In genomic region chr4:53354961-53355360, GRCm38 (mm10) we compare ENCODE assay signal across 8 mouse cellular contexts.
DNase-seq lines count a peak whose midpoint lies in the region; TF ChIP-seq lines count a peak whose summit lies in the region.

No protein-coding gene starts in this region.

- H3K36me3 ChIP-seq in heart, embryonic 10.5 days, result no peaks in the 10 kb centered on the region
- H3K36me3 ChIP-seq in splenic B cell, adult 2 months (ENCODE audit: control insufficient read depth, insufficient read depth, low read length, poor library complexity, severe bottlenecking), result no peaks in the 10 kb centered on the region
- H3K36me3 ChIP-seq in thymus, adult 2 months (ENCODE audit: control insufficient read depth, insufficient read depth, low read length), result no peaks in the 10 kb centered on the region

- DNase-seq in heart, adult 11 months, result peak; percentile 91
- no peak for DNase-seq in heart, embryonic 10.5 days (ENCODE audit: low spot score)
- DNase-seq in A20 (ENCODE audit: low read depth, low spot score), result peak; percentile 79
- peak; percentile 55 for DNase-seq in ZHBTc4 (ENCODE audit: low read depth, low spot score)
- peak; percentile 19 to 43 for DNase-seq in heart, postnatal 14 days
- peak; percentile 12 to 14 for DNase-seq in layer of hippocampus, postnatal 36 days
- peak; percentile 74 for DNase-seq in splenic B cell, adult 2 months (ENCODE audit: low read depth, low spot score)
- no peak for DNase-seq in thymus, adult 2 months

- WGBS in heart, embryonic 10.5 days, result 40% methylated on average over 5 of the region's 5 CpGs
- WGBS in thymus, adult 2 months, result 48% methylated on average over 5 of the region's 5 CpGs

- TF ChIP-seq CTCF in thymus, adult 2 months (IDR thresholded peaks at IDR 0.05; ENCODE audit: borderline replicate concordance, control insufficient read depth, extremely low read depth, insufficient read depth, low read length, poor library complexity), result no peak

- no peaks in the 10 kb centered on the region for H3K9me3 ChIP-seq in heart, embryonic 10.5 days

- intact Hi-C loops in heart, postnatal 14 days (cut with DNase I), result loop anchor here (1.0 to 10.0 kb wide), 4 partner anchors 93 to 320 kb away; partner anchors contain the start of gene Abca1

- no peak for TF ChIP-seq POLR2A in thymus, adult 2 months (IDR thresholded peaks at IDR 0.05; ENCODE audit: control insufficient read depth, extremely low read depth, insufficient read depth, low read length, poor library complexity)

- no peaks in the 10 kb centered on the region for H3K27me3 ChIP-seq in heart, embryonic 10.5 days (ENCODE audit: insufficient read depth, poor library complexity, severe bottlenecking)
- H3K27me3 ChIP-seq in splenic B cell, adult 2 months (ENCODE audit: control insufficient read depth, insufficient read depth, low read length, poor library complexity, severe bottlenecking), result no peaks in the 10 kb centered on the region
- H3K27me3 ChIP-seq in thymus, adult 2 months (ENCODE audit: control insufficient read depth, insufficient read depth, low read length), result no peaks in the 10 kb centered on the region

- H3K27ac ChIP-seq in heart, embryonic 10.5 days, result no peak overlapping the region
- H3K27ac ChIP-seq in thymus, adult 2 months (ENCODE audit: control insufficient read depth, insufficient read depth, low read length), result no peak overlapping the region

- no peak overlapping the region for H3K4me3 ChIP-seq in heart, embryonic 10.5 days
- no peak overlapping the region for H3K4me3 ChIP-seq in thymus, adult 2 months (ENCODE audit: control insufficient read depth, insufficient read depth, low read length)

- H3K4me1 ChIP-seq in heart, embryonic 10.5 days, result no peaks in the 10 kb centered on the region
- H3K4me1 ChIP-seq in thymus, adult 2 months (replicated peaks; ENCODE audit: control insufficient read depth, insufficient read depth, low read length), result no peaks in the 10 kb centered on the region

Comparison
In these comparisons a context has a peak if more than half of its experiments do, and no peak if none do; other contexts are left out.
1. DNase-seq: peak in heart, adult 11 months (single experiment), A20 (single experiment), ZHBTc4 (single experiment), heart, postnatal 14 days (2 of 2), layer of hippocampus, postnatal 36 days (2 of 2) and splenic B cell, adult 2 months (single experiment); none in heart, embryonic 10.5 days (single experiment) and thymus, adult 2 months (single experiment).